Mouse (Mus musculus): ENCODE data around the gene Spop.

GRCm38 (mm10) chr11:95378926-95379325 is 35.0 kb upstream of the Spop start:
- TF ChIP-seq CTCF (IDR thresholded peaks at IDR 0.05; ENCODE audit: low read depth, low read length), result no peak
- TF ChIP-seq POLR2A (IDR thresholded peaks at IDR 0.05; ENCODE audit: extremely low read depth, insufficient read depth, low read length), result no peak

Measured in liver, adult 2 months (tissue).